Mouse (Mus musculus): Measurements from ENCODE around the gene Nxn. TPM values are rescaled to one million over a fixed set of nuclear protein-coding genes. Genes with fewer than 3 reads are reported as not detected.
"Not testable (repeated sequence)": the region's sequence is repeated elsewhere in the genome, so short reads cannot be mapped to it uniquely, and the experiment has no call there.

The Nxn gene
- total RNA-seq, 2 experiments from 2014 or later, result 9.5 to 11.6 TPM

- DNase-seq, result not testable (repeated sequence)
Observed at GRCm38 (mm10) chr11:76211595-76211994, 187.3 kb downstream of the Nxn start.

DNA sequence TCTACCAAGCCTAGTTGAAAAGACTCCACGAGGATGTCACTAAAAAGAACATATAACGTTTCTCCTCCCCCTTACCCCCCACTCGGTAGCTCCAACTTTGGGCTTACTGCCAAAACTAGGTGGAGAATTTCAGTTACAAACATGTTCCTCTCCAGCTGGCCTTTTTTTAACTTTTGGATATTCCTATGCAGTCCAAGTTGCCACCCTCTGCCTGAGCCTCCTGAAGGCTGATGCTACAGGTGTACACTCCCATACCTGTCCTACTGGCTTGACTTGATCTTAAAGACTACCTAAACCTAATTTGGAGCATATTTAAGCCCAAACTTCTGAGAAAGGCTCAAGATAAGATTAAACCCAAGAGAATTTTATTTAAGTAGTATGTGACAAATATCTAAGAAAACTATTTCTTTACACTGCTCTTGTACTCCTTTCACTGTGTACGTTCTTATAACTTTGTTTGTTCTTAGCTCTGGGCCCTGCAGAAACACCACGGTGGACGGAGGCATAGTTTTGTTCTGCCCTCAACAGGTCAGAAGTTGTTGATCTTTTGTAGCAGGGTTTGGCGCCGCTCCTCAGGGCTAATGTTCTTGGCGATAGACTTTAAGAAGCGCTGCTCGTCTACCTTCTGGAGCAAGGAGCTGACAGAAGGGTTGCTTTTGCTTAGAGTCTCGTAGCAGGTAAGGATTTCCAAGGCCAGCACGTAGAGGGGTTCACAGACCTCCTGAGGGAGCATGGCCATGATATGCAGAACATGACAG lies 188.5 kb downstream of the Nxn start:
- no peak for DNase-seq

Other genes with a start within 250 kb of the Nxn start
- 10 to 100 TPM; 92.2 to 99.8 TPM for gene Vps53, start 219.5 kb downstream of the Nxn start, total RNA-seq (2021)
- gene Fam57a, start 219.5 kb downstream of the Nxn start, total RNA-seq (2021), result 10 to 100 TPM; 18.4 to 20.9 TPM
- 1 to 10 TPM in 1 of 2 experiments, under 1 TPM in 1; 0.65 to 1.2 TPM for gene Dbil5, start 181.5 kb downstream of the Nxn start, total RNA-seq (2021)
- 1 to 10 TPM; 6.5 to 8.2 TPM for gene Gemin4, start 181.5 kb downstream of the Nxn start, total RNA-seq (2021)
- gene Mrm3, start 155.4 kb downstream of the Nxn start, total RNA-seq (2021), result 10 to 100 TPM; 16.8 to 17.4 TPM
- 10 to 100 TPM; 51.6 to 59.4 TPM for gene Glod4, start 155.4 kb downstream of the Nxn start, total RNA-seq (2021)
- gene Timm22, start 7.8 kb upstream of the Nxn start, total RNA-seq (2021), result 10 to 100 TPM; 32.7 to 33.6 TPM
- 100 to 1,000 TPM; 502 to 515 TPM for gene Abr, start 223.2 kb upstream of the Nxn start, total RNA-seq (2021)

Data from layer of hippocampus, postnatal 36 days (tissue).